Mouse (Mus musculus) adrenal gland, adult 2 months (tissue): ENCODE measurements at regions not wholly inside any gene's neighbourhood (a gene's known extent, or its start where the extent isn't known, plus 50 kb on each side); places are given as distances from the start of the nearest gene placed in this dataset.
A peak's percentile ranks its signal among the peaks of the same experiment; 100 is the strongest.

ENCODE experiments used
- DNase-seq: peaks from one replicate; pipeline ENCODE4 v3.0.0; 2021

GRCm38 (mm10) chr5:28562917-28563316 is 95.9 kb upstream of the Shh start:
- DNase-seq: no peak

GRCm38 (mm10) chr5:28553543-28553942 is 86.5 kb upstream of the Shh start:
- DNase-seq: no peak

- peak; percentile 14 for DNase-seq
These were observed 63.3 kb upstream of the Shh start for GRCm38 (mm10) chr5:28530202-28530855.

DNA sequence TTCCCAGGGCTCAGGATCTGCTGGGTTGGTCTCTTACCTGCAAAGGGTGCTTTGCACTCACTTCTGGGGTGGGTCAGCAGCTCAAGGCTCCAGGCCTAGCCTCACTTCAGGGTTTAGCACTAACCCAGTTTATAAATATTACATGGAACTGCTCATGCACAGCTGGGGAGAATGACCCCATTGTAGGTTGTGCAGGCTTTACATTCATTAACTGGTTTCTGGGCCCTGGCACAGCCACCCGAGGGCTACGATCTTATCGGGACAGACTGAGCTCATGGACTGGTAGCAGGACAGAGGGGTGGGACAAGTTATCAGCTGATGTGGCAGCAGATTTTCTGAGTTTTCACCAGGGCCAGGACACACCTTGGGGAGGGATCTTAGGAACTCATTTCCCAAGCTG is 59.4 kb upstream of the Shh start:
- DNase-seq: no peak

DNA sequence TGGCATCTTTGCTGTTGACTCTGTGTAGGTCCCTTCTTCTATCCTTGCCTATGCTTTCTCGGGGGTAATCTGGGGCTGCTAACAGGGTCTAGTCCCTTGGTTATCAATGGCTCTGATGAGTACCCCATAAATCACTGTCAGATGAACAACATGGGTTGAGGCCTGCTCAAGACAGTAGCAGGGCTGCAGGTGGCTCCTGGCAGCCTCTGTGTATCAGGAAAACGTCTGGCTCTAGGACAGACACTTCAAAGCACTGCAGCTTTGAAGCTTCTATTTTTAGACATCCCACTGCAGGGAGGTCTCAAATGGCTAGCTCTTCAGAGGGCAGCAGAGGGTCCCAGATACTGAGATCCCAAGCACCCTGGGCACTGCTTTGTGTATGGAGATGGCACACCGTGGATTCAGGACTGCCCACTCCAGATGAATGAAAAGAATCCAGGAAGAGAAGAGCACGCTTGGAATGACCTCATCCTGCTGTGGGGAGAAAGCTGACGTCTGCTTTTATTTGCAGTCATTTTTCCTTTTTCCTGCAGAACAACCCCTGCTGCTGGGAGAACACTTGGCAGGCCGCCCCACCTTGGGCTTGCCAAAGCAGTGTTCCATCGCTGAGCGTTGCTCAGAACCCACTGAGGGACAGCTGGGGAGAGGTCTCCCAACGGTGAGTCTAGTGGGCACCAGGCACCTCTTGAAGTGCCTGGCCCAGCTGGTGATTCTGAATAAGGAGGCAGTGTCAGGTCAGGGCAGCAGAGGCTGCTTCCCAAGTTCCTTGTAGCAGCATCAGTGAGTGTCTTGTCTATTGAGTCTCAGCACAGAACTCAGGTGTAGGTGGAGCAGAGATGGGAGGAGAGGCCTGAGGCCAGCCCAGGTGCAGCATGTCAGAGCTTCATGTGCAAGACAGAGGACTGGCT is 54.0 kb upstream of the Shh start:
- DNase-seq: peak; percentile 73

- DNase-seq: no peak
These were observed 52.0 kb upstream of the Shh start for GRCm38 (mm10) chr5:28519059-28519543.
